Mouse (Mus musculus) left cerebral cortex, adult 9 months (tissue): ENCODE measurements around the gene Dnajc10.

ENCODE experiments used
- DNase-seq, 2 experiments: peaks; one replicate each; pipeline ENCODE4 v3.0.0; 2022; ENCODE audit warnings: low spot score in 2 of 2

The Dnajc10 gene

DNA sequence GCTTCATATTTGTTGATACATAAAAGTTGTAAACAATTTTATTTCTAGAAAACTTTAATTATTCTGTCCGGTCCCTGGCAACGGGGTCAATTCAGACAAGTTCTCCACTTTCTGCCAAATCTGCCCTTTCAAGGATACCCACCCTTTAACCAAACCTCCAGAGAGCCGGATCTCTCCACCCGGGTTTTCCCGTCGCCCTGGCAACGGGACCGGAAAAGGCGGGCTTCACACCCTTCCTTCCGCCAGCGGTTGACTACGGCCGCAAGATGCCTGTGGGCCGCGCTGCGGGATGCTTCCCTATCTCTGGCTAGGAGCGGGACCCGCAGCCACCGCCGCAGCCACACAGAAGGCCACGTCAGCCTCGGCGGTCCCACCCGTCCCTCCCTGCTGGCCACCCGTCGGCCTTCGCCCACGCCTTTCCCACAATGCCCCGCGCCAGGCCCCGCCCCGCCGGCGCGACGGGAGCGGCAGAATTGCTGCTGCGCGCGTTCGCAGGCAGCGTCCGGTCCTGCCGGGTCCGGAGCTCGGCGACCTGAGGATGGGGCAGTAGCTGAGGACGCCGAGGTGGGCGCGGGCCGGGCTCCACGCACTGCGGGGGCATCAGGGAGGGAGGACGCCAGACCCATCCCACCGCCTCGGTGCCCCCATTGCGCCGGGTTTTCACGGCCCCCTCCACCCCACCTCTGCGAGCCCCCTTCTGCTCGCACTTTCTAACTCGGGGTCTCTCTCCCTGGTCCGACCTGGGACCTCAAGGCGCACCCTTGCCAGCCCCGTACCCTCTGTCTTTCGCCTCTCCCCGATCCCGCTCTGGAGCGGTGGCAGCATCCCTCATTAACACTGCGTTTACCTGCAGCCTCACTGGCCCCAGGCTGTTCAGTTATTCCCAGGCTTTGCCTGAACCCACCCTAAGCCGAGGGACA lies at the start of gene Dnajc10:
Dnajc10 (plus strand) TSS at position 225 of the 920 bp plus-strand sequence.
- peak; percentile 81 to 89 for DNase-seq

DNA sequence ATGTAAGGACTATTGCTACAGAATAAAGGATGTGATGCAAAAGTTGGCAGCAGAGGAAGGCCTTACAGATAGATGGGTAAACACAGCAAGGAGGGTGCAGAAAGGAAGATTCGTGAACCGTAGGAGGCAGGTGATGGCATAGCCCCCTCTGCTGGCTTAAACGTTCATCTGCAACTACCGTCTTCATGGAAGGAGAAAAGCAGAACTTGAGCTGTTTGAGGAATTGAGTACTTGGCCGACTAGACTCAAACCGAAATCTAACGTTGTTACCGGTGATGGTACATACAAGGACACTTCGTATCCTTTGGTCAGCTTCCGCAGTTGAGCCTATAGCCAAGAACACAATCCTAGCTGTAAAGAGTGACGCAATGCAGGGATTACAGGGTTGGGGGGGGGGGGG lies 48.4 kb upstream of the Dnajc10 start:
- peak; percentile 48 to 91 for DNase-seq

DNA sequence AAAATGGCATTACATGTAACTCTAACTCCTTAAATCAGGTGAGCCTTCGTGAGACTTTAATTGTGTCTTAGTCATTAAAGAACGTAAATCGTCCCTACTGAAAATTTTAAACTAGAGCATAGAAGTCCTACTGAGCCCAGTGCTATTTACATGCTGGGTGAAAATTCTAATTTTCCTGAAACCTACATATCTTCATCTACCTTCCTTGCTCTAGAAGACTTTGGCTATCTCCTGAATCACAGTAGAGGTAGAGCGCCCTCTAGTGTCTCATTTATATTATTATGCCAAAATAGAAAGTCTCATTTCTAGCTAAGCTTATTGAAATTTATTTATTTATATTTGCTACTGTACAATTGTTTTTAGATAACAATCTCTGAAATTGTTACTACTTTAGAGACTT lies 47.2 kb upstream of the Dnajc10 start:
- no peak for DNase-seq

- no peak for DNase-seq
Observed at GRCm38 (mm10) chr2:80271431-80271830, 43.8 kb upstream of the Dnajc10 start.

GRCm38 (mm10) chr2:80273038-80273437 lies 42.2 kb upstream of the Dnajc10 start:
- no peak for DNase-seq

DNA sequence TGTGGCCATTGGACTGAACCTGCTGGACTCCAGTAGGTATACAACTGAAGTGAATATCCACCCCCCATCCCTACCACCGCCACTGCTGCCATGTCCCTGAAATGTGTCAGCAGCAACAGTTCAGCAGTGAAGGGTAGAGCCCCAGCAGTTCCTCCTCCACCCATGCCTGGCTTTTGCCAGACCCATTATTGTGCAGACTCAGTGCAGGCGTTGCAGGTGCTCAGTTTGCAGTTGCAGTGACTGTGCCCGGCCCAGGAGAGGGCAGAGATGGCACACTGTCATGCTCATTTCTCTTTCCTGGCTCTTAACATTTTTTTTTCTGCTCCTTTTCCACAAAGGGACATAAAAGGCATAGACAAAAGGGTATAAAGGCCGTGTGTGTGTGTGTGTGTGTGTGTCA lies 41.5 kb upstream of the Dnajc10 start:
- DNase-seq: no peak

DNA sequence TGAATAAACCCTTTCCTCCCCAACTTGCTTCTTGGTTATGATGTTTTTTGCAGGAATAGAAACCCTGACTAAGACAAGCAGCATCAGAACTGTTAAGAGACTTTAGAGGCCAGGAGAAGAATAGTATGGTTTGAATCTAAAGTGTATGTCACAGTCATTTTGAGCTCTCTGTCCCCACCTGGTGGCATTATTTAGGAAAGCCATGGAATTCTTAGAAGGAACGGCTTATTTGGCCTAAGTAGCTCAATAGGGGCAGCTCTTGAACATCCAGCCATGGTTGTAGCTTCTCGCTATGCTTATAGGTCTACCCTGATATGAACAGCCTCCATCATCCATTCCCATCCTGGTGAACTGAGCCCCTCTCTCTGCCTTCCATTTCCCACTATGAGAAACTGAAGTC lies 40.1 kb upstream of the Dnajc10 start:
- peak in 1 of 2 experiments; percentile 67 for DNase-seq

- no peak for DNase-seq
Observed at GRCm38 (mm10) chr2:80282214-80282613, 33.1 kb upstream of the Dnajc10 start.

DNA sequence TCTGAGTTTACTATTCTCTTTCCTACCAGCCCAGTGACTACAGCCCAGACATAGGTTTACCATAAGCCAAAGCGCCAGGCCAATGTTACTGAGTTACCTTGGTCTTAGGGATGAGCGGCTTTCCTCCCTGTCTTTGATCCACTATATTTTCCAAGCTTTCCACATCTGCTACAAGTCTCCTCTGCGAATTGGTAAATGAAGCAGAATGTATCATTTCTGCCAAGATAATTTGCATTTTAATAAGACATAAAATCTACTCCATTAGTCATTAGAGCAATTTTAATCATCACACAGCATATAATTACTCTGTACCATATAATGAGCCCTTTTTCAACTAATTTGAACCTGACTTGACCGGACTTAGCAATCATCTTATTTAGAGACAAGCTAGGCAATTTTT lies 28.9 kb upstream of the Dnajc10 start:
- DNase-seq: no peak

DNA sequence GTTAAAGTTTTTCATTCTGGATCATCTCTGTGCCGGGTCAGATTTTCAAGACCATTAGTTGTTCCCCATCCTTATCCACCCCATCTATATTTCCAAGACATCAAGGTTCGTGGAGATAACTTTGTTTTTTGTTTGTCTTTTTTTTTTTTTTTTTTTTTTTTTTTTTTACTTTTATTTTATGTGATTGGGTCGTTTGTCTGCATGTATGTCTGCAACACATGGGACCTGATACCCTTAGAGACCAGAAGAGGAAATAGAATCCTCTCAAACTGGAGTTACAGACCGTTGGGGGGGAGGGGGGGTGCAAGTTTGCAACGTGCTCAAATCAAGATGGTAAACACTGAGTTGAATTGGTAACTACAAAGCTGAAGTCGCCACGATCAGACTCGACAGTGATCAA lies 23.1 kb upstream of the Dnajc10 start, which contains the start of gene Prdx6b:
Prdx6b (plus strand) TSS at position 301 of the 400 bp plus-strand sequence.
- no peak for DNase-seq

- DNase-seq: no peak
Observed at GRCm38 (mm10) chr2:80298334-80298733, 16.9 kb upstream of the Dnajc10 start.

- DNase-seq: no peak
Observed at GRCm38 (mm10) chr2:80300806-80301205, 14.5 kb upstream of the Dnajc10 start.

DNA sequence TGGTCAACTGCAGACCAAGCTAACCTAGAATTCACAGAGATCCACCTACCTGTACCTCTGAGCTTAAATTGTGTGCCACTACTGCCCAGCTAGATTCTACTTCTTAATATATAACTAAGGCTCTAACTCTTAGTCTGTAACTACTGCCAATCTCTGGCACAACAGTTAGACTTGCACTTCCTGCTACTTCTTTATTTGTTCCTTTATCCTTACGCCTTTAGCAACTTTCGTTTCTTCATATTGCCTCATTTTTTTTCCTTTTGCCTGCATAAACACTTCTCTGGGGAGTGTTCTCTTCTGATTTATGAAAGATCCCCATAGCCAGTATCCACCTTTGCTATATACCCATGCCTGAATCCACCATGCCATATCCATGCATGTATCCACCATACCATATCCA lies 11.3 kb upstream of the Dnajc10 start:
- no peak for DNase-seq

- DNase-seq: no peak
Observed at GRCm38 (mm10) chr2:80307701-80308100, 7.6 kb upstream of the Dnajc10 start.

- no peak for DNase-seq
Observed at GRCm38 (mm10) chr2:80309775-80310174, 5.5 kb upstream of the Dnajc10 start.

- no peak for DNase-seq
Observed at GRCm38 (mm10) chr2:80310772-80311171, 4.5 kb upstream of the Dnajc10 start.

- no peak for DNase-seq
Observed at GRCm38 (mm10) chr2:80311350-80311749, 3.9 kb upstream of the Dnajc10 start.

DNA sequence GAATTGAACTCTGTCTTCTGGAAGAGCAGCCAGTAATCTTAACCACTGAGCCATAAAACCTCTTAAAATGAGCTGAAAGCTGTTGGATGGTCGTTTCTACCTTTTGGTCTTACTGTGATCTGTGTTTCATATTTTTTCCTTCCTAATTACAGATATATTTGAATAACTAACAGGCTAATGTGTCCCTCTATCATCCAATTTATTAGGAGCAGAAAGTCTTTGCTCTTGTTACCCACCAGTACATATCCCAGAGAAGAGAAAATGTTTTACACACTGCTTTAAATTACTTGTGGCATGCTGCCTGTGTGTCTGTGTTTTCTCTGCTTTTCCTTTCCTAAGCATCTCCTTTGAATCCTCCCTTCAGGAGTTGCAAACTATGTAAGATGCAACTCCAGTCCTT lies 1.1 kb upstream of the Dnajc10 start:
- DNase-seq: no peak

DNA sequence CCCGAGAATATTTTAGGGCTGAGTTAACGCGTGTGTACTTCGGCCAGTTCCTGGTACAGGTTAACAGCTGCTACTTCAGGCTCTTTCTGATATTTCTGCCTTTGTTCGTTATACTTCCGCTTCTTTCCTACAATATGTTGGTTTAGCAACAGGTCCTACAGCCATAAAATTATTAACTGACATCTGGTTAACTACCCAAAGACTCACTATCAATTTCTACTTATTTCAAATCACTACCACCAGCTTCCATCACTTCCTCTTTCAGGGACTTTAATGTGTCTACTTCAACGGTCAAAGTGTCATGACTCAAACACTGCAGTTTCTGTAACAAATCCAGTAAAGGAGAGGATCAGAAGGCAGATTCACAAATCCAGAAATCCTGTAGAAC lies 418 bp upstream of the Dnajc10 start:
- no peak for DNase-seq

DNA sequence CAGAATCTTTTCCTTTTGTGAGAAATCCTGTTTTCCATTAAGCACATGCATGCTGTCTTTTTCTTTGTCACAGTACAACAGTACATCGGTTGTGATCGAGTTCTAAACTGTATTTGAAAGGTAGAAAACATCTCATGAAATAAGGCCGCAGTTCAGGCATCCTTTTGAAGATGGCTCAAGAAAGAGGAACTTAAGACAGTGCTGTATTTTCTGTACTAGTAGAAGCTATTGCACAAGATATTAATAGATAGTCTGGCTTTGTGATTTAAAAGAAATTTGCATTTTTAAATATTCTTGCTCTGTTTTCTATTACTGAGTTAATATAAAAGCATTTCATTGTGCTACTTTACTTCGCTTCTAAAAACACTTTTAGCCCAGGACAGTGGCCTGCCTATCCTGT lies 7.6 kb downstream of the Dnajc10 start:
- DNase-seq: no peak

DNA sequence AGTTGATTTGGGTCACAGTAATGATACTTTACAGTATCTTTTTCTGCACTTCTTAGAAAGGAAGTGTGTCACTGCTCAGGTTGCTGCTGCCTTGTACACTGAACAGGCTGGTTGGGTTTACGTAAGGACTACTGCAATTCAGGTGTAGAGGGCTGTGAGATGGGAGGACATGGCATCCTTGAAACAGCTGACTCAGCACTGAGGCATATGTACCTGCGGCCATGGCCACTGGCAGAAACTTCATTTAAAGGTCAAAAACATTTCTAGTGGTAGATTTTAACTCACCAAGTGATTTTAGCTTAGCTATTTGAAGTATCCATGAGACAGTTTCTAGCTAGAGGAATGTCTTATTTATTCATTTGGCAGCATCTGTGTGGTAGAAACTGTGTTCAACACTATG lies 10.5 kb downstream of the Dnajc10 start:
- no peak for DNase-seq

DNA sequence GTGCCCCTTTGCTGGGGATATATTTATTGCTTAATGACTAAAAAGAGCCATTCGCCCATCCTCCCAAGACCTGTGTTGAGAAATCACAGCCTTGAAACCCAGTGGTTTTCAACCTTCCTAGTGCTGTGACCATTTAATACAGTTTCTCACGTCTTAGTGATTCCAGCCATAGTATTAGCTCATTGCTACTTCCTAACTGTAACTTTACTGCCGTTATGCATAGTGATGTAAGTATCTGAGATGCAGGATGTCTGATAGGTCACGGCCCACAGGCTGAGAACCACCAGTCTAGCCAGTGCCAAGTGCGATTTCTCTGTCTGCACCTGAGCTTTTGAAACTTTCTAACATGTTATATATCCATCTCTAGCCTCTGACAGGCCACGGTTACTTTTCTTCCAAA lies 12.0 kb downstream of the Dnajc10 start:
- DNase-seq: no peak

DNA sequence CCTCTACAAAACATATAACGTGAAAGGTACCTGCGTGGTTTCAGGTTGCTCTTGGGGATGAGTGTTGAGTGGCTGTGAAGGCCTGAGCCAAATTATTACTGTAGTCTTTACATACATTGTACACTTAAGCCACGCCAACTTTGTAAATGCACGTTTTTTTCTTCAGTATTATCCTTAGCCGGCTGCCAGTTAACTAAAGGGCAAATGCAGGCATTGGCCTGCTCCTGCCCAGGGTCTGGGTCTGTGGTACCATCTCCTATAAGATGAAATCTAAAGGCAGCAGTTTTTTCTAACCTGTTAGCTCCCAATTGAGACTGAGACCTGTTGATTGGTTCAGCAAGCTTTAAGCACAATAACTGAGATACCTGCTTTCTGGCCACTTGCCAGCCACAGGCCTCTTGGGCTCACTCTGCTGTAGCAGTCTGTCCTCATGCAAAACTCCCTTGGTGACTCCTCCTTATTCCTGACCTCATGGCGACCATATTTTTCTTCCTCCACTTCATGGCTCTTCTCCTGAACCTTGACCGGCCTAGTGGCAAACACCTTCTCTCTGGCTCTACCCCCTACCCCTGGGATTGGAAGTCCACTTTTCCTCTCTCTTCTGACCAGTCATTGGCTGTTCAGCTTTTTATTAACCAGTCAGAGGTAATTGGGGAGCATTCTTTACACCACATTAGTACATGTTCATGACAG lies 13.8 kb downstream of the Dnajc10 start:
- DNase-seq: no peak
